In the genomic region with DNA sequence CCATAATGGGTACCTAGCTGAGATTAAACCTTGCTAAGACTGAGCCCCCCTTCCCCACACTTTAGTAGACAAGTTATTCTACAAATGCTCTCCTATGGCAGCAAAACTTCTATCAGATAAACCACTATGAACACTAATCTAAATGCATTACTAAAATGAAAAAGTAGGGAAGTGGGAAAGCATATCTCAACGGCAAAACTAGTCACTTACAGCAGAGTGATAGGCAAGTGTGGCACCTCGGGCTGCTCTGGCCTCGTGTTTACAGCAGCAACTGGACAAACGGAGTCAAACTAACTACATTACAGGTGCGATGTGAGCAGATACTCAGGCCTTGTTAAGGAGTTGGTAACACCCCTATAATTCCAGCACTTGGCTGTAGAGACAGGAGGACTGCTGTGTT, we compare ENCODE assay signal across 31 mouse cellular contexts.
"Had no signal": no experiment of that assay in that cellular context is flagged by ENCODE, and none has a peak within 500 bp of the region (broad histone marks: within the 10 kb centered on the region; RNA-seq: fewer than 3 reads in every experiment).

No protein-coding gene starts in this region.

- H3K27me3 ChIP-seq: limb, embryonic 12.5 days; limb, embryonic 13.5 days; limb, embryonic 15.5 days; liver, embryonic 12.5 days; liver, embryonic 13.5 days; liver, embryonic 15.5 days; lung, embryonic 15.5 days; megakaryocyte, embryonic 14.5 days; midbrain, embryonic 12.5 days; midbrain, embryonic 13.5 days; midbrain, embryonic 15.5 days; neural tube, embryonic 12.5 days; neural tube, embryonic 13.5 days had no signal

- H3K4me3 ChIP-seq: limb, embryonic 10.5 days; limb, embryonic 12.5 days; limb, embryonic 13.5 days; limb, embryonic 15.5 days; liver, embryonic 12.5 days; liver, embryonic 13.5 days; liver, embryonic 15.5 days; lung, embryonic 15.5 days; megakaryocyte, embryonic 14.5 days; midbrain, embryonic 10.5 days; midbrain, embryonic 12.5 days; midbrain, embryonic 13.5 days; midbrain, embryonic 15.5 days; myocyte; neural tube, embryonic 12.5 days; neural tube, embryonic 13.5 days had no signal

- H3K4me1 ChIP-seq: limb, embryonic 10.5 days; limb, embryonic 12.5 days; limb, embryonic 13.5 days; limb, embryonic 15.5 days; liver, embryonic 13.5 days; lung, embryonic 15.5 days; midbrain, embryonic 10.5 days; midbrain, embryonic 12.5 days; midbrain, embryonic 13.5 days; midbrain, embryonic 15.5 days; neural tube, embryonic 12.5 days; neural tube, embryonic 13.5 days had no signal

- H3K9me3 ChIP-seq: limb, embryonic 10.5 days; limb, embryonic 12.5 days; limb, embryonic 13.5 days; limb, embryonic 15.5 days; liver, embryonic 12.5 days; liver, embryonic 13.5 days; liver, embryonic 15.5 days; lung, embryonic 15.5 days; megakaryocyte, embryonic 14.5 days; midbrain, embryonic 10.5 days; midbrain, embryonic 12.5 days; midbrain, embryonic 13.5 days; midbrain, embryonic 15.5 days; neural tube, embryonic 12.5 days; neural tube, embryonic 13.5 days had no signal

- DNase-seq: left cerebral cortex, postnatal 4 days; liver; liver, embryonic 13.5 days; liver, postnatal 0 days; lung, adult 18-20 months; lung, adult 2 months; lung, embryonic 14.5 days; lung, postnatal 10 days; lung, postnatal 14 days; lung, postnatal 36 days; lung, postnatal 4 days; midbrain, embryonic 14.5 days had no signal

- H3K27ac ChIP-seq: limb, embryonic 10.5 days; limb, embryonic 12.5 days; limb, embryonic 13.5 days; limb, embryonic 15.5 days; liver, embryonic 12.5 days; liver, embryonic 13.5 days; liver, embryonic 14.5 days; liver, embryonic 15.5 days; lung, embryonic 15.5 days; macrophage; midbrain, embryonic 10.5 days; midbrain, embryonic 12.5 days; midbrain, embryonic 13.5 days; midbrain, embryonic 15.5 days; neural tube, embryonic 12.5 days; neural tube, embryonic 13.5 days had no signal

- H3K36me3 ChIP-seq: lung, embryonic 15.5 days; midbrain, embryonic 15.5 days; neural tube, embryonic 12.5 days had no signal

- ATAC-seq: liver, embryonic 12.5 days; liver, postnatal 0 days; lung, postnatal 0 days; midbrain, embryonic 13.5 days; midbrain, embryonic 15.5 days; midbrain, embryonic 16.5 days had no signal

- H3K9ac ChIP-seq: limb, embryonic 12.5 days; limb, embryonic 13.5 days; limb, embryonic 15.5 days; liver, embryonic 12.5 days; liver, embryonic 13.5 days; liver, embryonic 14.5 days; liver, embryonic 15.5 days; liver, postnatal 0 days; lung, embryonic 14.5 days; lung, embryonic 15.5 days; midbrain, embryonic 12.5 days; midbrain, embryonic 13.5 days; midbrain, embryonic 15.5 days; neural tube, embryonic 12.5 days; neural tube, embryonic 13.5 days had no signal
